Mouse (Mus musculus) testis, postnatal 14 days (tissue): ENCODE measurements around the gene Scml4.

Experiments used
- DNase-seq: peaks from one replicate; pipeline ENCODE4 v3.0.0; 2021; ENCODE audit warnings: low spot score

The Scml4 gene

DNA sequence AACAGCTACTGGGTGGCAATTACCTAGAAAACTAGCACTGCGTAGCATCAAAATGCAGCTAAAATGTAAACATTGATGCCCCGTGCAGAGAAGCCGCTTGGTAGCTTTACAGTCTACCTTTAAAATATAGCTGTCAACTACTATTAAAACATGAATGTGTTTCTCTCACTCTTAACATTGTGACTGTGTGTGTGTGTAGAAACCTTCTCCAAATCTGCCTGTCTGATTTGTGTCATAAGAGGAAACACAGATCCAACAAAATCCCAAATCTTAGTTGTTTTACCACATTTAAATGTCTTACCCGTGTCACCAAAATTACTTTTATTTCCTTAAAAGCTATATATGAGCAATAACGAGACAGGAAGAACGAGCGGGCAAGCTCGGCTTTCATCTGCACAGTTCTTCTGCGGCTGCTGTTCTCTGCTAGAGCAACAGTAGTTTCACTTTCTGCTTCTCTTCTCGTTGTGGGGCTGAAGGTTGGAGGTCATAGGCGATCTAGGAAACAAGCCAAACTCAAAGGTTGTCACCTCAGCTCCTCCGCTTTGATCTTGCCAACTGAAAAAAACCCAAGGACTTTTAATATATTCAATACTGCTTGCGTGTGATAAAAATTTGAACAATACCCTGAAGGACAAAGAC lies 2.1 kb downstream of the Scml4 start:
- DNase-seq, result peak; percentile 39

DNA sequence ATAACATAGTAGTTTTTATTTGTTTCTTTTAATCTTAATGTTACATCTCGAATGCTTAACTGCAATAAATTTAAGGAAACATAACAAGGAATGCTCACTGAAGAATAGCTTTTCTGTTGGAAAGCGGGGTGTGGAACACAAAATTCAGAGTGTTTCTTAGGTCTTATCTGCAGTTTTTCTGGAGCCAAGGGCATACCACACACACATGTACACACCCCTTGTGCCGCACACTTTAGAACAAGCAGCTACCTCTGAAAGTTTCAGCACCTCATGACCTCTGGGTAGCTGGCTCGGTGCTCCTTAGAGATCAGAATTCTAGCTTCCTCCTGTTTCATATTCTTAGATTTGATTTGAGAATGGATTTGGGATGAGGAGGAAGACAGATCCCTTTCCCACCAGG lies 2.6 kb downstream of the Scml4 start:
- DNase-seq, result no peak

DNA sequence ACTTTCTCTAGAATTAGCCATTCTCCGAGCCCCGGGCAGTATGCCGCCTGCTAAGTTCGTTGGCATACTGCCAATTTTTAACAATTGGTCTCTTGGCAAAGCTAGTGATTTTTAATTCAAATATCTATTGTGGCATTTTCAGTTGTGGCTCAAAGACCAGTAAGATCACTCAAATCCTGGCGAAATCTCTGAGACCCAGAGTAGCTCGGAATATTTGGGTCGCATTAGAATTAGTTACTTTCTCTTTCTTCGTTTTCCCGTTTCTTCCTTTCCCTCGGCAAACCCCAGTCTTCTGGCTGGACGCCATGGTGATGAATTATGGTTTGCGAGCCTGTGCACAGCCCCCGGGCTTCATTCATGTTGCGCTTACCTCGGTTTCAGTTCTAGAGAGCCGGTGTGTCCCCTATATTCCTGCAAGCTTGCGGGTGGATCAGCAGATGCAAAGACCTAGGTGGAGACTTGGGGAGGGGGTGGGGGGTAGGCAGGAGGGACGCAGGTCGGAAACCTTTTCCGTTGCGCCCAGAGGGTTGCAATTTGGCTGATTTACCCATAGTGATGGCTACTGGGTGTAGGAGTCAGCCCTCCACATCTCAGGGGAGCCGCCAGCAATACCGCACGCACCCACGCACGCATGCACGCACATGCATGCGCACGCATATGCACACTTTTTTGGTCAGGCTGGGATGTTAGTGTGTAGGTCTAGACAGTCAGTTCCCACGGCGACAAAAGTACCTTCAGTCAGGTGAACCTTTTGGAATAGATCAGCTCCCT lies 3.6 kb downstream of the Scml4 start:
- peak; percentile 54 for DNase-seq

DNA sequence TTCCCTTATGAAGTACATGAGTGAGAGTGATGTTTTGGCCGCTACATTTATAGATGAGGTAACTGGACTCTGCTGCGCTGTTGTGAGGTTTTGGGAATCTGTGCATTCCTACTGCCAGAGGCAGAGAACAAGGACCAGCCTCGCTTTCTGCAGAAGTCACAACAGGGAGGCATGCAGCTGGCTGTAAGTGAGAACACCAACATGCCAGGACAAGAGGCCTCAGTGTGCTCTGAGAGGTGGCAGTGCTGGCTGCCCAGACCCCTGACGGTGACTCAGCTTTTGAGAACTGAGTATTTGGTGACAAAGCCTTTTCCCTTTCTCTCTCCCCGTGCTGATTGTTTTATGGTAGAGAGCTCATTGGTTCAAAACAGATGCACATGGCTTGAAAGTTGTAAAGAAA lies 4.5 kb downstream of the Scml4 start:
- DNase-seq, result no peak

DNA sequence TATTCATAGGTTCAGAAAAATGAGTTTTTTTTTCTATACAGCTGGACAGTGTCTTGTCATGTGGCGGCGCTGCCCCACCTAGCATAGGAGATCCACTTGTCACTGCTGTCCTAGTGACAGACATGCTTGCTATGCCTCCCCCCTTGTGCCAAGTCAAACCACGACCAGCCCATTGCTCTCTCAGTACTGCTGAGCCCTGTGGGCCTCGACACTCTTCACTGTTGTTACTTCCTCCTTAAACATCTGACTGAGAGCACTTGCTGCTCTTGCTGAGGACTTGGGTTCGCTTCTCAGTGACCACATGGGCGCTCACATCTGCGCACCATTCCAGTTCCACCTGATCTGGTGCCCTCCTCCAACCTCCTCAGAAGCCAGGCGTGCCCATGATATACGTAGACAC lies 8.2 kb downstream of the Scml4 start:
- DNase-seq, result no peak

DNA sequence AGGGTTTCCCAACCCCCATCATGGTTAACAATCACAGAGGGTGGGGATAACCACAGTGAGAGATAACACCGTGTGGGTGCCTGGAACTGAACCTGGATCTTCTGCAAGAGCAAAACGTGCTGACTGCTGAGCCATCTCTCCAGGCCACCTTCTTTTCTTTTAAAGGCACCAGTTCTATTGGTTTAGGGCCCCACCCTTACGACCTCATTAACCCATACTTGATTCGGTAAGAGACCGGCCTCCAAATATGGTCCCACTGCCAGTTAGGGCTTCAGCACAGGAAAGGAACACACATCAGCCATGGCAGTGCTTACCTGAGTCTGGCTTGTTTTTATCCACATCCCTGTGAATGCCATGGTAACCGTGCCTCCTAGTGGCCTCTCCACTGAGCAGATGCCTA lies 9.3 kb downstream of the Scml4 start:
- no peak for DNase-seq

DNA sequence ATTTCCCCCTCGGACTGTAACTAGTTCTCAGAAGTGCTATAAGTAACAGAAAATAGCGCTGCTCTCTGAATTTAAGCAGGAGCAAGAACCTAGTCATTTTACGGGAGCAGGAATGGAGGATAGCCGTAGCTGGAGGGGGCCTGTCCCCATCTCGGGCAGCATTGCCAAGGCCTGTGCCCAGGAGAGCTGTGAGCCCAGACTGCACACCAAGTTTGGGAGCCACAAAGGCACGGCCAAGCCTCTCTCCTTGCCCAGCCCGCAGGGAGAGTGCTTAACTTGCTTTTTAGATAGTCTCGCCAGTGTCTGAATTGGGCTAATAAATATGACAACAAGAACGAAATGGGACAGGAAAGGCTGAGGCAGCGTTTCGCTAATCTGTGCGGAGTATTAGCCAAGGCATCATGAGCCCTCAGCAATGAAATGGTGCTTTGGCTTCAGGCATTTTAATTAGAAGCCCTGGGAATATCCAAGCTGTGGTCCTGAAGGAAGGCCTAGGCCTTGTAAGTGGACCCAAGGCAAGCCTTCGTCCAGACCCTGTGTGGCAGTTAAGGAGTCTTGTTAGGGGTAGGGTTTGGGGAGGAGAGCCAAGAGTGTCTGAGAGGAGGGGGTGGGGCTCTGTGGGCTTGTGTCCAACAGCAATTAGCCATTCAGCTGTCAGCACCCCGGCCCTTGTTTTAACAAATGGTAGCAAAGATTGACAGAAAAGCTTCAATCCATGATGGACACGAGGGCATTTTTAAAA lies 12.3 kb downstream of the Scml4 start:
- no peak for DNase-seq

DNA sequence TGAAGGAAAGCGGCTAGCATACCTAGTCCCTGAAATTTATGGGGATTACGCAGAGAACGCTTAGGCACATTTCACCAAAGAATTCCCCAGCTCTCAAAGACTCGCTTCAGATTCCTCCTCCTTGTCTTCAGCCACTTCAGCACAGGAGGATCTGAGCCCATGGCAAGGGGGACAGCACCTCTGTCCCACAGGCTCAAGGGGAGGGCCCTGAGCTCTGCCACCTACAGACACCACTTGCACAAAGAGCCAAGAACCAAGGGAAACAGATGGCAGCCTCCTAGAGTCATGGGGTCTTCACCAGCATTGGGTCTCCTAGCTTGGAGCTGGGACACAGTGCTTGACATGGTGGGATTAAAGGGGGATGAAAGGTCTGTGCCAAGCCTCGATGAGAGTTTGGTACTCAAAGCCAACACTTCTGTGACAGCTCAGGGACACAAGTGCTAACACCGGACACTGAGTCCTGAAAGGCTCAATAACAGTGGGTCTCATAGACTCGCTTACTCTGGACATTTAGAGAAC lies 13.0 kb downstream of the Scml4 start:
- no peak for DNase-seq

DNA sequence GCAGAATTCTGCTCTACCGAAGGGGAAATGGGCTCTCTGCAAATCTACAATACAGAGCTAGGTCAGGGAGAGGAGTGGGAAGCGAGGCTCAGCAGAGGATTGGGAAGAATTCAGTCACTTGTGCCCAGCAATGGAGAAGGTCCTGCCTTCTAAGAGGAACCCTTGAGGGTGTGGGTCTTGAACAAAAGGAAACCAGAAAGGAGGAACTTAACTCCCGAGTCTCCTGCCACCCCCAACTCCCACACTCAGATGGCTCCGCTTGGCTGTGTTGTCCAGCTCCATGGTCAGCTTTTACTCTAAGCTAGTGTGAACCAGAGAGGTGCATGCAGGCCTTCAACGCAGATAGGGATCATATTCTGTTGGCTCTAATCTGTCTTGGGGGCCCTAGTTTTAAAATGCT lies 16.0 kb downstream of the Scml4 start:
- no peak for DNase-seq

DNA sequence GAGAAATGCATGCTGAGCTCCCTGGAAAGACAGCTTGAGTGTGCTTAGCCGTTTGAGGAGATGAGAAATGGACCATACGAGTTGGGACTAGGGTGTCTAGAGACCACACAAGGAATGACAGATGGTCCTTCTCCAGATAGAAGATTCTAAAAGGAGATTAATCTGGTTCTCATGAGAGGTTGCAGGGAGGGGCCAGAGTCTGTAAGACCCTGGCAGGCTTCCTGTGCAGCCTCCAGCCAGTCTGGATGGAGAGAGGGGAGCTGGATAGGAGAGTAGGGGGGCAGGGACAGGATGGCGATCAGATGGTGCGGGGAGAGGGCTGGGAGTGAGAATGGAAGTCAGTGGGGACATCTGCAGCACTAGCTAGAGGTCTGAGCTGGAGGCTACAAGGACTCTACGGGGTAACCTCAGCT lies 19.1 kb downstream of the Scml4 start:
- DNase-seq, result no peak

DNA sequence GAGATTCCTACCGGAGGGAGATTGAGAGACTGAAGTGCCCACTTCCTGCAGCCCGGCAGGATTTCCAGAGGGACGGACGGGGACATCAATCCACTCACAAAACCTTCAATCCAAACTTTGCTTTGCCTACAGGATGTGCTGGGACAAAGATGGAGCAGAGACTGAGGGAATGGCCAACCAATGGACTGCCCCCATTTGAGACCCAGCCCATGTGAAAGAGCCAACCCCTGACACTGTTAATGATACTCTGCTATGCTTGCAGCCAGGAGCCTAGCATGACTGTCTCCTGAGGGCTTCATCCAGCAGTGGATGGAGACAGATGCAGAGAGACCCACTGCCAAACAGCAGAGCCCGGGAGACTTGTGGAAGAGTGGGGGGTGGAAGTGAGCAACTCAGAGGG lies 19.5 kb downstream of the Scml4 start:
- DNase-seq, result no peak

DNA sequence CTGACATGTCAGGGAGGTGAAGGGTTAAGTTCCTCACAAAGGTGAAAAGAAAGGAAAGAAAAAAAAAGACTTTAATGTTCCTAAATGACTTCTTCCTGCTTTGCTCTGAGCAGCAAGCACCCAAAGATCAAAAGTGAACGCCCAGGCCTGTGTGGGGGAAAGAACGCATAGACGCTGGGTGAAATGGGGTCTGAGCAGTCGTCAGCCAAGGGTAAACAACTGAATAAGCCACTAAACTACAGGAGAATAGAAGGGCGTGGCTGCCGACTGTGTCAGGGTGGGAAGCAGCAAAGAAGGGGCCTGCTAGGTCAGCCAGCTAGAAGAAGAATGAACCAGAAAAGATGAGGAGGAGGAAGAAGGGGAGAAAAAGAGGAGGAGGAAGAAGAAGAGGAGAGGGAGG lies 26.9 kb downstream of the Scml4 start:
- no peak for DNase-seq

DNA sequence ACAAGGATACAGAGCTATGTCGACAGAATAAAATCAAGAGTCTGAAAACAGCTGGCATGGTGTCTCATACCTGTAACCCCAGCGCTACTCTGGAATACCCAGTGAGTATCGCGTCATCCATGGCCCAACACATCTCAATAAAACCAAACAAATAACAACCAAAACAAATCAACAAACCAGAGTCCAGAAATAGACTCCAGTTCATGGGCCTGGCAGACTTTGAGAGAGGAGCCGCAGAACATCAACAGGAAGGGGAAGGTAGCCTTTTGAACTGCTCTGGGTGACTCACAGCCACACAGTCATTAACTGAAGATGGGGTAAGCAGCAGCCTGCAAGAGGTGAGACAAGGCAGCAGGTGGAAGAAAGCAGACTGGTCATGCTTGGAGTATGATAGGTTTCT lies 28.1 kb downstream of the Scml4 start:
- no peak for DNase-seq

DNA sequence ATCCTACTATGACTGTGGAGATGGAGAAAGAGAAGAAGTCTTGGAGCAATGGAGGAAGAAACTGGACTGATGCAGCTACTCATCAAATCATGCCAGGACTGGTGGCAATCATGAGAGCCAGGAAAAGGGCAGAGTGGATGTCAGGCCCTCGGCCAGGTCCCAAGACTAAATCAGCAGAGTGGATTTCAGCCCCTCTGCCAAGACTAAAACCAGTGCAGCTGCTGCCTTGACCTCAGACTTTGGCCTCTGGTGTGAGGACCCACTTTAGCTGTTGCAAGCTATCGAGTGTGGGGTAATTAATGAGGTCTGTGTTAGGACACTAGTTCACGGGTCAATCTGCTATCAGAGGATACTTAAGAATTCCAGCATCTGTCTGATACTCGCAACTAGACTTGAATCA lies 30.2 kb downstream of the Scml4 start:
- DNase-seq, result no peak

DNA sequence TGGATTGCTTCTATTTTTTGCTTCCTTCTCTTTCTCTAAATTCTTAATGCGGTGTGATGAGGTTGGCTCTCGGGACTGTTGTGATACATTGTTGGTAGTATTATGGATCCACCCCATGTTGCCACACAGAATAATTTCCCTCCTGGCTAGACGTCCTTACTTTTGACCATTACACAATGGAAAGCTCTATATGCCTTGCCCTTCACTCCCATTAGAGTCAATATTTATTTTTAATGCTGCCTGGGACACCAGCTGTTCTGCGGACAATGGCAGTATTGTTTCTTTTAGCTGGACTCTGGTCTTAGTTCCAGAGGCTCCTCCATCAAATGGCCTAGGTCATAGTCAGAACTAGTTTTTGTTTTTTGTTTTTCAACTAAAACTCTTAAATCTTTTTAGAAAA lies 32.1 kb downstream of the Scml4 start:
- DNase-seq, result no peak

DNA sequence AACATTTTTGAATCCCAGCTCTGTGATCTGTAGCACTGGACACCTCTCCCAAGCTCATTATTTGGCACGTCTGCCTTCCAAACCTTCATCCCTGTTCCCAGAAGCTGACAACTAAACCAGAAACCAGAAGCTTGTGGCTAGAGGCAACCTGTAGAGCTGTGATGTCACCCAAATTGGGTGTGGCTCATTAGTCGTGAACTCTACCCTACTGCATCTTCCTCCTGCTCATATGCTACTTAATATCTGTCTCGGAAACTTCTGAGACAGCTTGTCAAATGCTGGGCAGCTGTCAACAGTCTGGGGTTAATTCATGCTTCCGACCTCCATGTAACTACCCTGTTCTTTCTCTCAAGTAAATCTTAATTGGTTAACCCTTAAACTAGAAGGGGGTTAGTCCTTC lies 32.8 kb downstream of the Scml4 start:
- no peak for DNase-seq

DNA sequence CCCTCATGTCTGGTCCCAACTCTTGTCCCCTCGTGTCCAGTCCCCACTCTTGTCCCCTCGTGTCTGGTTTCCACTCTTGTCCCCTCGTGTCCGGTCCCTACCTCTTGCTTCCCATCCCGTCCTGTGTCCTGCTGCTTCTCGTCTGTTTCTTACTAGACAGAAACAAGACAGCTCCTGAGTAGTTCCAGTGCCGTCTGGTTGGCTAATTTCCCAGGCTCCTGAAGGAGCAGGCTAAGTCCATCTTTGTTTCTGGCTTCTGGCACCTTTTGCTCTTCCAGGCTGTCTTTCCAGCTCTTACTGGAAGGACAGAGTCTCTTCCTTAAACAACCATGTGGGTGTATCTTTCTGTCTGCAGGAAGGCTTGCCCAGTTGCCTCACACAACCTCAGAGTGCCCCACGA lies 33.7 kb downstream of the Scml4 start:
- no peak for DNase-seq

DNA sequence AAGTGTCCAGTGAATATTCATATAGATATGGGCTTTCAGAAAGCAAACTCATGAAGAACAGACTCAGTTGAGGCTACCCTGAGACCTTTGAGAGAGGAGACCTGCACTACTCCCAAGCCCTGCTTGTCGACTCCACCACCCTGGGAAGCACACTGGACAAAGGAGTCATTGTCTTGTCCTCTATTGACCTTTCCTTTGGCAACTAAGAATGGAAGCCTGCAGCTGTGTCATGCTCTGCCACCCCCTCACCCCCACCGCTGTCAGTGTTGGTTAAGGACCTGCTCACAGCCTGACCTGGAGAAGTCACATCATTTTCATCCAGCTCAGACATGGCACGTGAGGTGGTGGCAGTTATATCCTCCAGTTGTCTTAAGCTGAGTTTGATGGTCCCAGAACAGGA lies 34.1 kb downstream of the Scml4 start:
- peak; percentile 51 for DNase-seq

DNA sequence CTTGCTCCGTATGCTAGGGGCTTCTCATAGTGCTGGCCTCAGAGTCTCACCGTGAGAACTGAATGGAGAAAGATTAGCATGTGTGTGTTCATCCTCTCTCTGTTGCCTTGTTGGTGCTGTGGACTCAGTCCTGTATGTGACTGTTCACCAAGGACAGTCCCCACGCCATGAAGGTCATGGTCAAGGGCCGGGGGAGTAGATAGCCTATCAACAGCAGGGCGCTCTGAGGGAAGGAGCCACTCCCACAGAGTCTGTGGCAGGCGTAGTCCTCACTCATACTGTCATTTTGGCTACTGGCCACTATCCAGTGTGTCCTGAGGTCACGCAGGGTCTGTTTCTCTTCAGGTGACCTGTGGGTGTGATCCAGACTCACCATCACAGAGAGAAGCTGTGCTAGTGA lies 34.5 kb downstream of the Scml4 start:
- peak; percentile 81 for DNase-seq

DNA sequence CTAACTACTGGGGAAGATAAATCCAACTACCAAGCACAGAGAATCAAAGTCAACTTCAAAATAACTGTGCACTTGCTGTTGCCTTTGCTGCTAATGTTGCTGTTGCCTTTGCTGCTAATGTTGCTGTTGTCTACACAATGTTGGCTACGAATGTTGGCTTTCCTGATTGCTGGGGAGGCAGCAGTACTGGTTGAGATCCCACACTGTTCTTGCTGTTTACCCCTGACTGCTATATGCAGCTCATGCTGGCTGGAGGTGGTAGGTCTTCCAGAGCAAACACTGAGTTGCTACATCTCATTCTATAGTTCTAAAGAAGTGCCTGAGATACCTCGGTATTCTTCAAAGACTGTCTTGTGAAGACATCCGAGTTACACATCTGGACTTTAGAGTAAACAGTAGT lies 36.5 kb downstream of the Scml4 start:
- DNase-seq, result no peak

DNA sequence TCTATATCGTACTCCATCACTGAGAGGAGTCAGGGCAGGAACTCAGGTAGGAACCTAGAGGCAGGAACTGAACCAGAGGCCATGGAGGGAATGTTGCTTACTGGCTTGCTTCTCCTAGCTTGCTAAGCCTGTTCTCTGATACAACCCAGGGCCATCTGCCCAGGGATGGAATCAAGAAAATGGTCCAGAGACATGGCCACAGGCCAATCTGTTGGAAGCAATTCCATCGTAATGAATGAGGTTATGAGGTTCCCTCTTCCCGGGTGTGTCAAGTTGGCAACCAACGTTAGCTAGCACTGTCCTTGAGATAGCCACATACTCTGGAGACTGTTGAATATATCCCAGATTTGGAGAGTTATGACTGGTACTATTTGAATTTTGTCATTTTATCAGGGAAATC lies 37.0 kb downstream of the Scml4 start:
- DNase-seq, result no peak

DNA sequence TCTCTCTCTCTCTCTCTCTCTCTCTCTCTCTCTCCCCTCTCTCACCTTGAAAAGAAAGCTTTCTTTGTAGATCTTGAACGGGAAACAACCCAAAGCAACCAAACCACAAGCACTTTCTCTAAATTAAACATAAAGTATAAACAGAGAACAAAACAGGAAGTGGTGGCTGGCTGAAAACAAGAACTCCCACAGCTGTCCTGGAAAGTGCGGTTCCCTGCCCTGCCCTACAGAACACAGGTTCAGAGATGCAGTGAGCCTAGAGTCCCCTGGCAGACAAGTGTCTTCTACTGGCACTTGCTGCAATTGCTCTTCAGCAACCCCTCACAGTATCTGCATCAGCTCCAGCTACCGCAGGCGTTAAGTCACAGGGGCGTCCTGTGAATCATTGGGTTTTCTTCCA lies 37.5 kb downstream of the Scml4 start:
- no peak for DNase-seq

DNA sequence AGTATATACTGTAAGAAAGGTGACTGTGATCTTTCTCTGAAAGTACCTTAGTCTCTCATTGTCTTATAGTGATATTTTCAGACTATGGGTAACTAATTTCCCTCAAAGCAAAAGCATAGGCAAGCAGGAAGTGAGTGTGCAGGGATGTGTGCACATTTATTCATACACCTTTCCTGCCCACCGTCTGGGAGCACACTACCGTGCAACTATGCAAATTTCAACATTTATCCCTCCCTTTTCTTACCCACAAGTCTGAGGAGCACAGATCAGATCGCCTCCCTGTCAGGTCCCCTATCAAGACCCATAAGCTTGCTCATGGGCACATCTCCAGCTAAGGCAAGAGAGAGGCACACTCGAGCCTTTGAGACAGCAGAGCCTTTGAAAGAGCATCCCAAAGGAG lies 41.2 kb downstream of the Scml4 start:
- DNase-seq, result no peak
